Mouse (Mus musculus) heart, postnatal 14 days (tissue): ENCODE results near the gene Brd3. TPM values are rescaled to one million over a fixed set of nuclear protein-coding genes. Genes with fewer than 3 reads are reported as not detected.
A peak's percentile ranks its signal among the peaks of the same experiment; 100 is the strongest.

ENCODE experiments used
- DNase-seq, 2 experiments: peaks; one replicate each; pipeline ENCODE4 v3.0.0; 2021 to 2022
- intact Hi-C: fragments of 180-260 bp; cut with DNase I; formaldehyde crosslinking; loops from one replicate; pipeline ENCODE4 v1.15.1; 2025
- total RNA-seq, 2 experiments: library from RNA; stranded (reverse); gene quantifications; 2 replicates each; pipeline ENCODE4 v1.2.3; 2021

Gene Brd3
- total RNA-seq, 2 experiments from 2014 or later, result 39.6 to 41.3 TPM

GRCm38 (mm10) chr2:27474621-27475484 is 32.6 kb downstream of the Brd3 start:
- intact Hi-C loops, result loop anchor here (2.0 kb wide), 1 partner anchor 42 kb away; no protein-coding TSS in a partner anchor

GRCm38 (mm10) chr2:27473911-27474310 is 33.6 kb downstream of the Brd3 start:
- no peak for DNase-seq
- intact Hi-C loops, result loop anchor here (2.0 kb wide), 1 partner anchor 43 kb away; no protein-coding TSS in a partner anchor

More at GRCm38 (mm10) chr2:27474621-27475484, 32.6 kb downstream of the Brd3 start:
- DNase-seq, result peak; percentile 59 to 61

GRCm38 (mm10) chr2:27473061-27473765 is 34.2 kb downstream of the Brd3 start:
- DNase-seq, result no peak
- intact Hi-C loops, result no loop called here

- no peak for DNase-seq
- intact Hi-C loops, result no loop called here
Measured at GRCm38 (mm10) chr2:27471170-27471584, 36.3 kb downstream of the Brd3 start.

- intact Hi-C loops, result no loop called here
- no peak for DNase-seq
Measured at GRCm38 (mm10) chr2:27470535-27470934, 36.9 kb downstream of the Brd3 start.

GRCm38 (mm10) chr2:27469991-27470355 is 37.5 kb downstream of the Brd3 start:
- intact Hi-C loops, result no loop called here
- DNase-seq, result no peak

GRCm38 (mm10) chr2:27469292-27469990 is 38.0 kb downstream of the Brd3 start:
- DNase-seq, result no peak
- intact Hi-C loops, result no loop called here

GRCm38 (mm10) chr2:27462901-27463300 is 44.6 kb downstream of the Brd3 start:
- intact Hi-C loops, result no loop called here
- DNase-seq, result no peak

- intact Hi-C loops, result no loop called here
- DNase-seq, result no peak
Measured at GRCm38 (mm10) chr2:27461881-27462660, 45.4 kb downstream of the Brd3 start.

GRCm38 (mm10) chr2:27460651-27461050 is 46.8 kb downstream of the Brd3 start:
- intact Hi-C loops, result no loop called here
- no peak for DNase-seq

GRCm38 (mm10) chr2:27460163-27460562 is 47.3 kb downstream of the Brd3 start:
- intact Hi-C loops, result no loop called here
- no peak for DNase-seq

- intact Hi-C loops, result no loop called here
- no peak for DNase-seq
Measured at GRCm38 (mm10) chr2:27459735-27460134, 47.7 kb downstream of the Brd3 start.

- intact Hi-C loops, result no loop called here
- no peak for DNase-seq
Measured at GRCm38 (mm10) chr2:27450226-27450625, 57.2 kb downstream of the Brd3 start.

- intact Hi-C loops, result no loop called here
- DNase-seq, result no peak
Measured at GRCm38 (mm10) chr2:27447782-27448181, 59.7 kb downstream of the Brd3 start.

- no peak for DNase-seq
- intact Hi-C loops, result no loop called here
Measured at GRCm38 (mm10) chr2:27446812-27447211, 60.6 kb downstream of the Brd3 start.

GRCm38 (mm10) chr2:27445910-27446309 is 61.6 kb downstream of the Brd3 start:
- DNase-seq, result no peak
- intact Hi-C loops, result no loop called here

GRCm38 (mm10) chr2:27443450-27443708 is 64.1 kb downstream of the Brd3 start:
- intact Hi-C loops, result no loop called here
- DNase-seq, result no peak

GRCm38 (mm10) chr2:27442708-27443449 is 64.6 kb downstream of the Brd3 start:
- intact Hi-C loops, result no loop called here
- no peak for DNase-seq

GRCm38 (mm10) chr2:27441767-27442707 is 65.4 kb downstream of the Brd3 start, which contains the start of gene Brd3os:
TSS of gene Brd3os (plus strand) at chr2:27442324.
- peak; percentile 92 to 93 for DNase-seq
- intact Hi-C loops, result no loop called here
